Mouse (Mus musculus) stomach, embryonic 15.5 days (tissue): ENCODE measurements around the gene 2310034C09Rik. TPM values are rescaled to one million over a fixed set of nuclear protein-coding genes. Genes with fewer than 3 reads are reported as not detected.

ENCODE experiments used
- ATAC-seq: fragments of 200-750 bp; cut with Nextera tagmentation; 2 replicates; pipeline ENCODE4 v1.8.0; 2017; ENCODE audit warnings: low read depth, moderate number of reproducible peaks, moderate TSS enrichment; ENCODE audit not compliant: insufficient read depth, low FRiP score
- H3K27ac ChIP-seq: fragments of 300-500 bp; sonication (generic); 2 replicates; pipeline ENCODE4 v1.5.1; 2015; ENCODE audit warnings: mild to moderate bottlenecking, inconsistent platforms
- H3K27me3 ChIP-seq: fragments of 300-500 bp; sonication (generic); replicated peaks from 2 replicates; pipeline ENCODE4 v1.6.1; 2015; ENCODE audit warnings: inconsistent platforms
- H3K36me3 ChIP-seq: fragments of 300-500 bp; sonication (generic); 2 replicates; pipeline ENCODE4 v1.6.1; 2015; ENCODE audit warnings: inconsistent platforms
- H3K4me1 ChIP-seq: fragments of 300-500 bp; sonication (generic); 2 replicates; pipeline ENCODE4 v1.6.1; 2015; ENCODE audit warnings: inconsistent platforms
- H3K4me2 ChIP-seq: fragments of 300-500 bp; sonication (generic); 2 replicates; pipeline ENCODE4 v1.6.1; 2015; ENCODE audit warnings: mild to moderate bottlenecking, inconsistent platforms
- H3K4me3 ChIP-seq: fragments of 300-500 bp; sonication (generic); replicated peaks from 2 replicates; pipeline ENCODE4 v1.5.1; 2015; ENCODE audit warnings: inconsistent platforms
- H3K9ac ChIP-seq: fragments of 300-500 bp; sonication (generic); 2 replicates; pipeline ENCODE4 v1.6.1; 2015; ENCODE audit warnings: inconsistent platforms
- H3K9me3 ChIP-seq: fragments of 300-500 bp; sonication (generic); 2 replicates; pipeline ENCODE4 v1.6.1; 2016; ENCODE audit warnings: inconsistent platforms
- WGBS: fragments of 180-500 bp; shearing (Covaris S2); methylation state at CpG from one replicate; pipeline ENCODE4 v1.1.7; 2015; 5-methylcytosine and 5-hydroxymethylcytosine counted together
- polyA plus RNA-seq: library from polyadenylated mRNA; unstranded; fragments of >200 nt; fragmentation: Nextera tagmentation; extraction: Ambion mirVana; gene quantifications from 2 replicates; pipeline ENCODE4 v1.2.1, GENCODE M21; 2015

2310034C09Rik gene
- polyA plus RNA-seq, 1 experiment from 2014 or later = not detected

- Histone ChIP-seq H3K4me3 (no peak overlapping the region), H3K27me3 (no peaks in the 10 kb centered on the region)
Measured at GRCm38 (mm10) chr16:88786786-88787185, 28.1 kb downstream of the 2310034C09Rik start.

More at GRCm38 (mm10) chr16:88786786-88787185, 28.1 kb downstream of the 2310034C09Rik start:
- H3K9me3 ChIP-seq = no peaks in the 10 kb centered on the region
- H3K27ac ChIP-seq = no peak overlapping the region
- H3K36me3 ChIP-seq = no peaks in the 10 kb centered on the region
- H3K9ac ChIP-seq = no peak overlapping the region
- ATAC-seq = no peak
- H3K4me1 ChIP-seq = no peaks in the 10 kb centered on the region
- 65% methylated on average over 2 of the region's 2 CpGs for WGBS
- H3K4me2 ChIP-seq = no peak overlapping the region

Other genes with a start within 250 kb of the 2310034C09Rik start
- gene Cldn8, start 195.7 kb upstream of the 2310034C09Rik start, polyA plus RNA-seq = 18.5 and 20.6 TPM in 2 replicates
- gene Krtap24-1, start 146.6 kb upstream of the 2310034C09Rik start, polyA plus RNA-seq = not detected in 2 replicates
- gene 2310079G19Rik, start 131.2 kb upstream of the 2310034C09Rik start, polyA plus RNA-seq = not detected in 2 replicates
- gene Krtap26-1, start 111.1 kb upstream of the 2310034C09Rik start, polyA plus RNA-seq = not detected in 2 replicates
- gene Krtap27-1, start 87.2 kb upstream of the 2310034C09Rik start, polyA plus RNA-seq = not detected in 2 replicates
- gene 2310061N02Rik, start 50.9 kb upstream of the 2310034C09Rik start, polyA plus RNA-seq = not detected in 2 replicates
- not detected in 2 replicates for gene Krtap13-1, start 30.0 kb upstream of the 2310034C09Rik start, polyA plus RNA-seq
- not detected in 2 replicates for gene Krtap13, start 7.2 kb upstream of the 2310034C09Rik start, polyA plus RNA-seq
- not detected in 2 replicates for gene 2310057N15Rik, start 15.4 kb downstream of the 2310034C09Rik start, polyA plus RNA-seq
- not detected in 2 replicates for gene Gm5965, start 19.0 kb downstream of the 2310034C09Rik start, polyA plus RNA-seq
- gene Gm20741, start 53.4 kb downstream of the 2310034C09Rik start, polyA plus RNA-seq = not detected in 2 replicates
- not detected in 2 replicates for gene Krtap15, start 61.4 kb downstream of the 2310034C09Rik start, polyA plus RNA-seq
- gene Krtap14, start 67.3 kb downstream of the 2310034C09Rik start, polyA plus RNA-seq = not detected in 2 replicates
- gene Krtap19-1, start 110.6 kb downstream of the 2310034C09Rik start, polyA plus RNA-seq = not detected in 2 replicates
- gene Krtap19-2, start 115.4 kb downstream of the 2310034C09Rik start, polyA plus RNA-seq = not detected in 2 replicates
- gene Krtap19-3, start 119.2 kb downstream of the 2310034C09Rik start, polyA plus RNA-seq = not detected in 2 replicates
- gene Krtap19-4, start 126.2 kb downstream of the 2310034C09Rik start, polyA plus RNA-seq = not detected in 2 replicates
- gene Krtap19-5, start 137.6 kb downstream of the 2310034C09Rik start, polyA plus RNA-seq = not detected in 2 replicates
- not detected in 2 replicates for gene Krtap19-9b, start 173.4 kb downstream of the 2310034C09Rik start, polyA plus RNA-seq
- not detected in 2 replicates for gene Krtap16-3, start 204.0 kb downstream of the 2310034C09Rik start, polyA plus RNA-seq